Mouse (Mus musculus) megakaryocyte, embryonic 14.5 days (primary cell): ENCODE results near the gene Cass4.

ENCODE experiments used
- FLI1 ChIP-seq: IDR thresholded peaks from 2 replicates; pipeline ENCODE4 v1.6.1; 2012; ENCODE audit warnings: low read length, inconsistent platforms, mixed read lengths
- GATA1 ChIP-seq: IDR thresholded peaks from 3 replicates; pipeline ENCODE4 v1.6.1; 2012; ENCODE audit warnings: mixed read lengths, low read length, inconsistent platforms, borderline replicate concordance

GRCm38 (mm10) chr2:172447317-172447716 is 53.7 kb downstream of the Cass4 start:
- TF ChIP-seq GATA1 (no peak), FLI1 (no peak)
